Mouse (Mus musculus) ES-Bruce4 (cell line): ENCODE data around the gene Acod1.

Experiments
- CTCF ChIP-seq: IDR thresholded peaks from one replicate; pipeline ENCODE4 v1.8.1; 2011; ENCODE audit warnings: low read depth, low read length
- POLR2A ChIP-seq: IDR thresholded peaks from one replicate; pipeline ENCODE4 v1.8.1; 2011; ENCODE audit warnings: low read length; ENCODE audit not compliant: insufficient read depth

DNA sequence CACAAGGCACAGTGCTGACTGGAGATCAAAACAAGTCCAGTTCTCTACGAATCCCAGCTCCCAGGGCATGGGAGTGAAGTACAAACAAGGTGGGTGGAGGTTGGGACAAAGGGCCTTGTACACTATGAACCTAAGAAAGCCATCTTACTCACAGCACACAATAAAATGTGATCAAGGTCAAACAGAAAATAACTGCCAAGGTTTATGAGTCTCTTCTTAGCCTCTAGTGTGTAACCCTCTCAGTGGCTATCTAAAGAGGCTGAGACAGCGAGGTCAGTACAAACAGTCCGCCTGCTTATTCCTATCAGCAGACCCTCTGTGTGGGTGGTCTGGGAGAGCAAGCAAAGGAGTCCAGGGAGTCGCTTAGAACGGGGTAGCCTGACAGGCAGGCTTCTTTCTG, 41.1 kb downstream of the Acod1 start:
- no peak for TF ChIP-seq POLR2A
- TF ChIP-seq CTCF = no peak
